Mouse (Mus musculus) stomach, postnatal 0 days (tissue): ENCODE results near the gene E130114P18Rik.

Experiments used
- CTCF ChIP-seq: IDR thresholded peaks from 2 replicates; pipeline ENCODE4 v1.5.1; 2016; ENCODE audit warnings: antibody characterized with exemption, low read depth, mild to moderate bottlenecking, moderate library complexity
- EP300 ChIP-seq: optimal IDR thresholded peaks from 2 replicates; pipeline ENCODE3; 2016; ENCODE audit warnings: antibody characterized with exemption

DNA sequence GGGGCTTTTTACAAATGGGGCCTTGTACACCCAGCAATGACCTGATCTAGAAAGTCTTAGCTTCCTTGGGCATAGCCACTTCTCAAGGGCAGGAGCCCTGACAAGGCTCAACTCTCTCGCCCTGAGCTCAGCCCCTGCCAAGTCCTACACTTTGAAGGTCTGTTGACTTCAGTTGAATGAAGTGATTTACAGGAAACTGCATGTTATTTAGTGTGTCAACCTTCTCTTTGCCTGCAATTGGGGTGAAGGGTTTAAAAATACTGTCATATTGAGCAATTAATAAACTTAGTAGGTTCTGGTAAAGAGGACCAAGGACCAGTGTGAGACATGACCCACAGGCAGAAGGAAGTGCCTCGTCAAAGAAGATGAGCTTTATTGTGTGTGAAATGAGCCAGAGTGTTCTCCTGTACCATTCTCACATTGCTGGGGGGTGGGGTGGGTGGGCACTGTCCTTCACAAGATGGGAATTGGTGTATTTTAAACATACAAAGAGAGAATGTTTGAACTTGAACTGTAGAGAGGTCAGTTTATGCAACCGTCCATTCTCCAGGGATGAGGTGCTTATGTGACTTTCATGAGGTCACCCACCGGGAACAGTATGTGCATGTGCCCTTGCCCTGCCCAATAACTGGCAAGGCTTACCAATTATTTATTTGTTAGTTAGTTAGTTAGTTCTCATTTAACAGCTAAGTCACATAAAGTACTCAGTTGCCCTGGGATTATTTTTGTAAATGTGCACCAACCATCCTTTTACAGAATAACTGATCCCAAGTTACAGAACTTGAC, 42.8 kb upstream of the E130114P18Rik start:
- TF ChIP-seq EP300, result no peak
- TF ChIP-seq CTCF, result no peak
